Mouse (Mus musculus): ENCODE measurements at regions not wholly inside any gene's neighbourhood (a gene's known extent, or its start where the extent isn't known, plus 50 kb on each side); places are given as distances from the start of the nearest gene placed in this dataset.

DNA sequence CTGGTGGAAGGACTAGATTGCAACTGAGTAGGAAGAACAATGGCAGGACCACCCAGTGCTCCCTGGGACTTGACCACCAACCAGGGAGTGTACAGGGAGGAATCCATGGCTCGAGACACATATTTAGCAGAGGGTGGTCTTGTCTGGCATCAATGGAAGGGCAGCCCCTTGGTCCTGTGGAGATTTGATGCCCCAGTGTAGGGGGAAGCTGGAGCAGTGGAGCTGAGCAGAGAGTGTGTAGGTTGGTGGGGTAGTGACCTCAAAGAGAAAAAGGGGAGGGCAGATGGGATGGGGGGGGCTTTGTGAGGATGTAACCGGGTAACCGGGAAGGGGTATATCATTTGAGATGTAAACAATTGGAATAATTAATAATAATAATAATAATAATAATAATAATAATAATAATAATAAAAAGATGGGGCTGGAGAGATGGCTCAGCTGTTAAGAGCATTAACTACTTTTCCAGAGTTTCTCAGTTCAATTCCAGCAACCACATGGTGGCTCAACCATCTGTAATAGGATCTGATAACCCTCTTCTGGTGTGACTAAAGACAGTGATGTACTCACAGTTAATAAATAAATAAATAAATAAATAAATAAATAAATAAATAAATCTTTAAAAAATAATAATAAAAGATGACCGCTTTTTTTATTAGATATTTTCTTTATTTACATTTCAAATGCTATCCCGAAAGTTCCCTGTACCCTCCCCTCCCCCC is 292.5 kb downstream of the Gm4340 start:
- no peaks in the 10 kb centered on the region for H3K4me1 ChIP-seq (ENCODE audit: control insufficient read depth, insufficient read depth)
- DNase-seq (ENCODE audit: low spot score) (no peak), ATAC-seq (ENCODE audit: insufficient read depth, low read depth) (no peak)
- no peaks in the 10 kb centered on the region for H3K36me3 ChIP-seq (replicated peaks; ENCODE audit: control insufficient read depth, insufficient read depth, low read length)
- H3K27me3 ChIP-seq (ENCODE audit: control insufficient read depth, insufficient read depth, low read length), result no peaks in the 10 kb centered on the region
- WGBS, result 89% methylated on average over 5 of the region's 5 CpGs
- TF ChIP-seq EP300 (IDR thresholded peaks at IDR 0.05; ENCODE audit: low read depth) (no peak), CTCF (IDR thresholded peaks at IDR 0.05; ENCODE audit: low read depth) (no peak)
- H3K27ac ChIP-seq (ENCODE audit: low read depth), result no peak overlapping the region
- H3K9ac ChIP-seq (replicated peaks; ENCODE audit: low read depth, low read length), result no peak overlapping the region
- H3K4me3 ChIP-seq (ENCODE audit: low read depth, low read length), result no peak overlapping the region
- H3K9me3 ChIP-seq (replicated peaks; ENCODE audit: control insufficient read depth, low read length), result no peaks in the 10 kb centered on the region
- H3K4me2 ChIP-seq (ENCODE audit: low read depth, low read length), result no peak overlapping the region

DNA sequence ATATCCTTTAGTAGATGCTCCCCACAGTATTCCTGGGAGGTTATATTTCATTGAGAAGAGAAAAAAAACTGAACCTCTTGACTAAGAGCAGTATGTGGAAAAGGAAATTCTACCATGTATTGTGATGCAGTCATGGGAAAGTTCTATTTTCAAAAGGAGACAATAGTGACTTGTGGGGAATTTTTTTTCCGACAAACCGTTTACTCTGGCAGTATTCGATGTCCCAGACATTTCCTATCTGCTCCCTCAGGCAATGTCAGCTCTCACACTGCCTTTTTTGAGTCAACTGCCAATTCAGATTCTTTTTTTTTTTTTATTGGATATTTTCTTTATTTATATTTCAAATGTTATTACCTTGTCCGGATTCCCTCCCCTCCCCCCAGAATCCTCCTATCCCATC is 295.5 kb downstream of the Gm4340 start:
- Histone ChIP-seq H3K27me3 (ENCODE audit: control insufficient read depth, insufficient read depth, low read length) (no peaks in the 10 kb centered on the region), H3K36me3 (replicated peaks; ENCODE audit: control insufficient read depth, insufficient read depth, low read length) (no peaks in the 10 kb centered on the region), H3K27ac (ENCODE audit: low read depth) (no peak overlapping the region), H3K4me3 (ENCODE audit: low read depth, low read length) (no peak overlapping the region), H3K4me2 (ENCODE audit: low read depth, low read length) (no peak overlapping the region), H3K9ac (replicated peaks; ENCODE audit: low read depth, low read length) (no peak overlapping the region), H3K4me1 (ENCODE audit: control insufficient read depth, insufficient read depth) (no peaks in the 10 kb centered on the region), H3K9me3 (replicated peaks; ENCODE audit: control insufficient read depth, low read length) (no peaks in the 10 kb centered on the region)
- DNase-seq (ENCODE audit: low spot score) (peak; percentile 40), ATAC-seq (ENCODE audit: insufficient read depth, low read depth) (no peak)
- WGBS, result 49% methylated on average over 4 of the region's 4 CpGs
- TF ChIP-seq EP300 (IDR thresholded peaks at IDR 0.05; ENCODE audit: low read depth), result no peak
- no peak for TF ChIP-seq CTCF (IDR thresholded peaks at IDR 0.05; ENCODE audit: low read depth)

DNA sequence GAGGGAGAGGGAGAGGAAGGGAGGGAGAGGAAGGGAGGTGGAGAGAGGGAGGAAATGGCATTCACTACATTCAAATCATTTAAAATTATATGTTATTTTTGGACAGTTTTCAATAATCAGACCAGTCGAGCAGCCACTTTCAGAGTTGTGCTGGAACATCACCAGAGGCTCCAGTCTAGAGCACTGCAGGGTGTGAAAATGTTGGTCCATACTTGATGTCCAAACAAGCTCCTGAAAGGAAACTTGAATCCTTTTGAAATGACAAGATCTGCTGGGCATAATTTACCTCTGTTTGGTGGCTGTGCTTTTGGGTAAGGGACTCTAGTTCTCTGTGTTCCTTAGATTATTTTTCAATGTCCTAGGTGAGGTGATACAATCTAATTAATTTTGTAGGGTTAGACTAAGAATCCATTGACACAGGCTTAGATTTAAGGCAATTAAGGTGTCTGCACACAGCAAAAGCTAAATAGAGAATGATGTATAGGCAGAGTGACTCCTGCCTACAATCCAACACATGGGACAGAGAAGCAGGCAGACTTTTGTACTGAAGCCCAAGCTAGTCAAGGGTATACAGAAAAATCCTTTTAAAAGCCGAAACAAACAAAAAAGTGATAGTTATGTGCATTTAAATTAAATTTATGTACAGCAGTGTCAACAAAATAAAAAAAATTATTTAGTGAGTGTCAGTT is 297.2 kb downstream of the Gm4340 start:
- H3K27ac ChIP-seq (ENCODE audit: low read depth), result no peak overlapping the region
- H3K4me2 ChIP-seq (ENCODE audit: low read depth, low read length), result no peak overlapping the region
- 45% methylated on average over 2 of the region's 2 CpGs for WGBS
- no peak overlapping the region for H3K4me3 ChIP-seq (ENCODE audit: low read depth, low read length)
- no peak for DNase-seq (ENCODE audit: low spot score)
- H3K9ac ChIP-seq (replicated peaks; ENCODE audit: low read depth, low read length), result no peak overlapping the region
- H3K9me3 ChIP-seq (replicated peaks; ENCODE audit: control insufficient read depth, low read length), result no peaks in the 10 kb centered on the region
- no peaks in the 10 kb centered on the region for H3K36me3 ChIP-seq (replicated peaks; ENCODE audit: control insufficient read depth, insufficient read depth, low read length)
- H3K4me1 ChIP-seq (ENCODE audit: control insufficient read depth, insufficient read depth), result no peaks in the 10 kb centered on the region
- ATAC-seq (ENCODE audit: insufficient read depth, low read depth), result no peak
- TF ChIP-seq CTCF (IDR thresholded peaks at IDR 0.05; ENCODE audit: low read depth) (no peak), EP300 (IDR thresholded peaks at IDR 0.05; ENCODE audit: low read depth) (no peak)
- no peaks in the 10 kb centered on the region for H3K27me3 ChIP-seq (ENCODE audit: control insufficient read depth, insufficient read depth, low read length)
